Mouse (Mus musculus): ENCODE results near the gene Jchain. TPM values are rescaled to one million over a fixed set of nuclear protein-coding genes. Genes with fewer than 3 reads are reported as not detected.
"Not testable (repeated sequence)": the region's sequence is repeated elsewhere in the genome, so short reads cannot be mapped to it uniquely, and the experiment has no call there.

The Jchain gene
- polyA plus RNA-seq, 1 experiment from 2014 or later, result 0.20 TPM

DNA sequence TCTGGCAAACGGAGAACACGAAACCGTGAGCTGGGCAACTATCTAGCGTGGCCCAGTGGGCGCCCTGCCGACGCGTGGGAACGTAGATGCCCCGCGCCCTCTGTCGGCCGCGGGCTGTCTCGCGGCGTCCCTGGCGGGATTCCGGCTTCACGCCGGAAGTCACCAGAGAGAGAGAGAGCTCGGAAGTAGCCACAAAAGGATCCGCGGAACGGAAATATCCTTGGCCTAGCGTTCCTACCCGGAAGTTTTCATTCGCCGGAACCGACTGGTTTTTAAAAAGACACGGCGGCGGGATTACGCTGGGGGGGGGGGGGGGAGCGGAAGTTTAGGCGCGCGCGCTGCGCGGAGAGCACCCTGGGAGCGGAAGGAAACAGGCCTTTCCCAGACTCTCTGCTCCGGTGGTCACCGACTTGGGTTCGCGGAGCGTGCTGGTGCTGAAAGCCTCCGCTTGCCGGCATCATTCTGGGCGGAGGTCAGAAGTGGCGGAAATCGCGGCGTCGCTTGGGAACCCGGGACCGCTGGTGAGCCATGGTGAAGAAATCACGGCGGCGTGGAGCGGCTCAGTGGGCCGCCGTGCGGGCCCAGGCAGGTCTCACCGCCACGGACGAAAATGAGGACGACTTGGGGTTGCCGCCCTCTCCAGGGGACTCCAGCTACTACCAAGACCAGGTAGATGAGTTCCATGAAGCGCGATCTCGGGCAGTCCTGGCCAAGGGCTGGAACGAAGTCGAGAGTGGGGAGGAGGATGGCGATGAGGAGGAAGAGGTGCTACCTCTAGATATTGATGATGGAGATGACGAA, 26.6 kb upstream of the Jchain start, which contains the start of gene Utp3:
TSS of gene Utp3 (plus strand) at position 377 of the 801 bp plus-strand sequence.
- no peaks in the 10 kb centered on the region for H3K27me3 ChIP-seq (replicated peaks)
- WGBS, result under 1% methylated on average over 76 of the region's 76 CpGs
- peak within 1 kb of the TSS; percentile 79 for H3K4me3 ChIP-seq (replicated peaks)
- peak within 1 kb of the TSS; percentile 92 for H3K27ac ChIP-seq
- peak; percentile 97 for ATAC-seq
- no peaks in the 10 kb centered on the region for H3K9me3 ChIP-seq
- peaks cover 15% of the 10 kb centered on the region for H3K4me1 ChIP-seq (replicated peaks)
- H3K4me2 ChIP-seq (replicated peaks), result peak within 1 kb of the TSS; percentile 82
- peak within 1 kb of the TSS; percentile 81 for H3K9ac ChIP-seq
- no peaks in the 10 kb centered on the region for H3K36me3 ChIP-seq

DNA sequence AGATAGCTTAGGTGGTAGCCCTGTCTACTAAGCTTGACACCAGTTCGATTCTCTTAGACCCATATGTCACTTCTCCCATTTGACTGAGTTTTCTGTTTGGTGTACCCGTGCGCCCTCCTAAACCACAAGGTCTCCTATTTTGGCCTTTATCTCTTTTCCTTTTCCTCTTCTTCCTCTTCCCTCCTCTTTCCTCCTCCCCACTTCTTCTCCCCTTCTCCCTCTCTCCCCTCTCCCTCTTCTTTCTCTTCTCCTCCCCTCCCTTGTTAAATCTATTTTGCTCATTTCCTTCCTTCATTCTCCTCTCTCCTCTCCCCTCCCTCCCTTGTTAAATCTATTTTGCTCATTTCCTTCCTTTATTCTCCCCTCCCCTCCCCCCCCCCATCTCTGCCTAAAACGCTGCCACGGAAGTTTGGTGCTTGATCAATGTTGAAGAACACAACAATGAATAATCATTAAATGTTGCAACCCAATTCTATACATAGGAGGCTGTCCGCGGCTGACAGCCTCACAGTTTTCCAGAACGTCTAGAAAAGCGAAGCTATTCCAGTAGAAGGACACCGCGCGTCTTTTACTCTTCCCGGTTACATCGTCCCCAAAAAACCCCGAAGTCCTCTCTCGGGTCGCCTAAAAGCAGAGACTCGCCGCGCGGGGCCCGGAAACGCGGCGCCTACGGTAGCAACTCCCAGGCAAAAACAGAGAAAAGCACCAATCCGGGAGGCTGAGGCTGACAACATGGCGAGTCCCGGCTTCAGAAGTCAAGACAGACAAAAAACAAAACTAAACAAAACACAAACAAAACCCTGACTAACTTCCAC, 25.8 kb upstream of the Jchain start:
- Histone ChIP-seq H3K9me3 (no peaks in the 10 kb centered on the region), H3K4me1 (replicated peaks) (peaks cover 15% of the 10 kb centered on the region), H3K27ac (peak overlapping the region; percentile 92), H3K27me3 (replicated peaks) (no peaks in the 10 kb centered on the region), H3K4me3 (replicated peaks) (peak overlapping the region; percentile 79), H3K9ac (peak overlapping the region; percentile 59), H3K4me2 (replicated peaks) (peak overlapping the region; percentile 66), H3K36me3 (no peaks in the 10 kb centered on the region)
- peak; percentile 81 for ATAC-seq
- WGBS, result 9% methylated on average over 29 of the region's 29 CpGs

DNA sequence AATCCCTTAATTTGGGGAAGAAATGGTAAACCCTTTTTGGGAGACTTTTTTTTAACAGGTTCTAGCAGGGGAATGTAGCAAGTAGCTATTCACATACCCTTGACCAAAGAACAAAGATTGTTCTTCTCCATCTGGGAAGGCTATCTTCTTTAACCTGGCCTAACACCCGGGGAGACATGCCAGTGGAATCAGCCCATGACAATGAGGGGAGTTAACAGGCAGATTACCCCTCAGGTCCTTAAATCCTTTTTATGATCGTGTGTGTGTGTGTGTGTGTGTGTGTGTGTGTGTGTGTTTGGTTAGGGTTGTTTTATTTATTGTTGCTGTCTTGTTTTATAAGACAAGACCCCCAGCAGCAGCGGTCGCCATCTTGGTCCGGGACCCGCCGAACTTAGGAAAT, 17.8 kb upstream of the Jchain start:
- no peak overlapping the region for H3K27ac ChIP-seq
- H3K9me3 ChIP-seq, result no peaks in the 10 kb centered on the region
- 81% methylated on average over 7 of the region's 7 CpGs for WGBS
- no peak for ATAC-seq
- no peak overlapping the region for H3K4me3 ChIP-seq (replicated peaks)
- H3K27me3 ChIP-seq (replicated peaks), result no peaks in the 10 kb centered on the region
- H3K4me1 ChIP-seq (replicated peaks), result no peaks in the 10 kb centered on the region
- no peak overlapping the region for H3K4me2 ChIP-seq (replicated peaks)
- no peak overlapping the region for H3K9ac ChIP-seq
- H3K36me3 ChIP-seq, result no peaks in the 10 kb centered on the region

DNA sequence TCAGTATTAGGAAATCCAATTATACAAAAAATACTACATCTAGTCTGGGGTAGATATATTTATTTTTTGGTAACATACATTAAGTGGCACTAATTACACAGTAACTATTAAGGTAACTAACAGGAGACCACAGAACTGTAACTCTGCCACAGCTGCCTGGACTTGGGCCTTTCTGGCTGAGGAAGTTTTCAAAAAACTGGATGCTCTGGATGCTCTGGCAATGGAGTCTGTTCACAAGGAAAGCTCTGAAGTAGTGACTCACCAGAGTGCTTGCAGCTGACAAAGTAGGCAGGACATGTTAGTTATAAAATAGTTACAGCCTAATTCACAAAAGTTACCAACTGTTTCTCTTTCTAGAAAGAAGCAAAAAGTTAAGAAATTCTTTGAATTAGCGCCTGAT, 16.7 kb upstream of the Jchain start:
- H3K36me3 ChIP-seq; H3K9me3 ChIP-seq; H3K4me2 ChIP-seq (replicated peaks); H3K4me3 ChIP-seq (replicated peaks); H3K27me3 ChIP-seq (replicated peaks); H3K9ac ChIP-seq; ATAC-seq; H3K27ac ChIP-seq; H3K4me1 ChIP-seq (replicated peaks): not testable (repeated sequence)
- WGBS, result 84% methylated on average over 1 of the region's 1 CpGs

DNA sequence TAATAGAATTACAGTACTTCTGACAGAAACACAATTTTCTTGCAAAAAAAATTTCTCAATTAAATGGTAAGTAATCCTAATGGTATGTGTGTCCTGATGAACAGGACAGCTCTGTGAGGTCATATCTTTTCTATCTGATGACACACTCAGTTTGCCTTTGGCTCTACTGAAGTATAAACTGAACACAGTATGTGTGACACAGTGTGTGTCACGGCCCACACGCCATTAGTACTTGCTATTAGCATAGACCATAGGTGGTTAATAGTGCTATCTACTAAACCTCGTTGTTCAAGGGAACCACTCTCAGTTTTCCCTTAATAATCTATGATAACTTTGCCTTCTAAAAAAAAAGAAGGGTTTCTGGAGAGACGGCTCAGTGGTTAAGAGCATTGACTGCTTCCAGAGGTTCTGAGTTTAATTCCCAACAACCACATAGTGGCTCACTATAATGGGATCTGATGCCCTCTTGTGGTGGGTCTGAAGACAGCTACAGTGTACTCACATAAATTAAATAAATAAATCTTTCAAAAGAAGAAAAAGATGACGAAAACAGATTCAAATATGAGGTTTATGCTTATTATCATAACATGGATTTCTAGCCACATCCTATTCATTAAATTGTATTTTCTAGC, 15.1 kb upstream of the Jchain start:
- no peaks in the 10 kb centered on the region for H3K9me3 ChIP-seq
- H3K4me3 ChIP-seq (replicated peaks), result no peak overlapping the region
- H3K4me1 ChIP-seq (replicated peaks), result no peaks in the 10 kb centered on the region
- 65% methylated on average over 5 of the region's 5 CpGs for WGBS
- no peaks in the 10 kb centered on the region for H3K27me3 ChIP-seq (replicated peaks)
- H3K4me2 ChIP-seq (replicated peaks), result no peak overlapping the region
- 0 out of 2 replicates have a peak, but pooled peaks have one; percentile 53 for ATAC-seq
- H3K27ac ChIP-seq, result no peak overlapping the region
- no peak overlapping the region for H3K9ac ChIP-seq
- H3K36me3 ChIP-seq, result no peaks in the 10 kb centered on the region

DNA sequence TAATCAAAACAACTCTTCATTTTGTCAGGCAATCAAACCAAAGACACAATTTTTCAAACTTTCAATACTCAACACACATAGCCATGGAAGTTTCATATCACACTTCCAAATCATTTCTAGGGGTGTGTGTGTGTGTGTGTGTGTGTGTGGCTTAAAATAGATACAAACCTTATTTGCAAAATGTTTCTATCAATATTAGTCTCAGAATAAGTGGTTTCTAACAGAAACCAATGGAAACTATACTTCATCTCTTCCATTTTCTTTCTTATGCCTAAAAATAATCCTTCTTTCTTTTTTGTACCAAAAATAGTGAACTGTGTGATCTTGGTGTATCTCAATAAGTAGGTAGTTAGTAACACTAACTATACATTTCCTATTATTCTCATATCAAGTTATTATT, 13.2 kb upstream of the Jchain start:
- H3K9ac ChIP-seq, result no peak overlapping the region
- no peaks in the 10 kb centered on the region for H3K4me1 ChIP-seq (replicated peaks)
- H3K27ac ChIP-seq, result no peak overlapping the region
- no peak overlapping the region for H3K4me3 ChIP-seq (replicated peaks)
- no peaks in the 10 kb centered on the region for H3K36me3 ChIP-seq
- no peak for ATAC-seq
- no peak overlapping the region for H3K4me2 ChIP-seq (replicated peaks)
- H3K27me3 ChIP-seq (replicated peaks), result no peaks in the 10 kb centered on the region
- no peaks in the 10 kb centered on the region for H3K9me3 ChIP-seq

DNA sequence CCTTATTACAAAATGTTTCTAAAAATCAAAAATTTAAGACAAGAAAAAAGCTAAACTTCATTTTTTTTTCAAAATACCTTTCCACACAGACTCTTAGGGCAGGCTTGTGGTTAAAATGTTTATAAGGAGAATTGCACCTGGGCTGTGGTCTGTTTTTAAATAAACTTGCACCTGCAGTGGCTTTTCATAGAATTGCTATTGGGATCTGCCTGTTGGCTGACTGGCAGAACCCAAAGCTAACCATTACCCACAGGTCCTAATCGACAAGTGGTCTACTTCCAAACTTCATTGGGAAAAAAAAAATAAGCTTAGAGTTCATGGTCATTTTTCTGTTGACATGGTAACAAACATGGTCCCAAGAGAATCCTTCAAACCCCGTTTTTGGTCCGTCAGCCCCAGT, 7.0 kb upstream of the Jchain start:
- H3K4me2 ChIP-seq (replicated peaks), result no peak overlapping the region
- H3K27me3 ChIP-seq (replicated peaks), result no peaks in the 10 kb centered on the region
- WGBS, result 70% methylated on average over 3 of the region's 3 CpGs
- H3K9me3 ChIP-seq, result no peaks in the 10 kb centered on the region
- no peaks in the 10 kb centered on the region for H3K4me1 ChIP-seq (replicated peaks)
- H3K4me3 ChIP-seq (replicated peaks), result no peak overlapping the region
- H3K36me3 ChIP-seq, result no peaks in the 10 kb centered on the region
- H3K9ac ChIP-seq, result no peak overlapping the region
- no peak overlapping the region for H3K27ac ChIP-seq
- no peak for ATAC-seq

DNA sequence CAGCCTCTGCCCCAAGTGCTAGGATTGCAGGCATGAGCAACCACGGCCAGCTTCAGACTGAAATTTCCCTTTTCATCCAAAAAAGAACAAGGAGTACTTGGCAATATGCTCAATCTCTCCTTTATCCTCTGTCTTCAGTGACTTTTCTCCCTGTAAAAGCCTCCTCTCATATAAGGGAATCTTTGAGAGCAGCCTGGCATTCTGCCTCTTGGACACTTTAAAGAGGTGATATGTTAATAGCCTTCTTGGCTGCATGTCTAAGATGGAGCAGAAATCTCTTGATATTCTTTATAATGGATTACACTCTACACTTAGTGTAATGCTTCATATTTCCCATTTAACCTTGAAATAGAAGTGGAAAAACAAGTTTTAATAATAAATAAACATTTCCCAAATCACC, 3.2 kb upstream of the Jchain start:
- Histone ChIP-seq H3K9ac (no peak overlapping the region), H3K36me3 (no peaks in the 10 kb centered on the region), H3K9me3 (no peaks in the 10 kb centered on the region), H3K27me3 (replicated peaks) (no peaks in the 10 kb centered on the region), H3K4me1 (replicated peaks) (no peaks in the 10 kb centered on the region), H3K4me2 (replicated peaks) (no peak overlapping the region), H3K4me3 (replicated peaks) (no peak overlapping the region), H3K27ac (no peak overlapping the region)
- WGBS, result 60% methylated on average over 1 of the region's 1 CpGs
- no peak for ATAC-seq

DNA sequence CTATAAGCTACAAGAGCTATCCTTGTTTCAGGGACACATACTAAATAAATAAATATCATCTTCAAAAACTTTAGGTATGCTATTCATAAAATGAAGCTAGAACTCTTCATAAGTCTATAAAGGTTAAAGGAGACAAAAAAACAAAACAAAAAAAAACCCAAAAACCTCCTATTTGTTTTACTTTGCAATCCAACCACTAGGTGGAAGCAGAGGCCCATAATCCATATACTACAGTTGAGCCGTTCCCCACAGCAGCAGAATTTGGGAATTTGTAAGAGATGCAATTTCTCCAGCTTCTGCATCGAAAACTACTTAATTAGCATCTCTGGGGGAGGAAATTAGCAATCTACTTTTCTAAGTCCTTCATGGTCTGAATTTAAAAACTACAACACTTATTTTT, 8.5 kb downstream of the Jchain start:
- Histone ChIP-seq H3K27me3 (replicated peaks) (no peaks in the 10 kb centered on the region), H3K9ac (no peak overlapping the region), H3K4me2 (replicated peaks) (no peak overlapping the region), H3K4me1 (replicated peaks) (no peaks in the 10 kb centered on the region), H3K4me3 (replicated peaks) (no peak overlapping the region), H3K9me3 (no peaks in the 10 kb centered on the region), H3K36me3 (no peaks in the 10 kb centered on the region), H3K27ac (no peak overlapping the region)
- 9% methylated on average over 2 of the region's 2 CpGs for WGBS
- ATAC-seq, result no peak

DNA sequence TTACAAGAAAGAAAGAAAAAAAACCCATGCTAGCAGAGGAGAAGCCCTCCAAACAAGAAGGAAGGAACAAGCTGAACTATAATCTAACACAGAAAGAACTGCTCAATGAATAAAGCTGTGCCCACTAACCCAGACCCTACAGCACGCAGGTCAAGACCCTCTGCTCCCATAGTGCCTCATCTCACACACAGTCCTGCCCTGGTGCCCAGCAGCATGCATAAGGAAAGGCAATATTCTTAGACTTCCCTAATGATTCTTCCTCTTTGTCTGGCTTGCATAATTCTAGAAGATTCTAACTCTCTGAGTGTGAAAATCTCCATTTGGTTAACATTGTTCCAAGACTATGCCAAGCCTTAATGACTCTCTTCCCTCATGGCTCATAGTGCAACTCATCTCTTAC, 18.7 kb downstream of the Jchain start:
- no peak for ATAC-seq
- Histone ChIP-seq H3K4me3 (replicated peaks) (no peak overlapping the region), H3K4me1 (replicated peaks) (no peaks in the 10 kb centered on the region), H3K9me3 (no peaks in the 10 kb centered on the region), H3K4me2 (replicated peaks) (no peak overlapping the region), H3K36me3 (no peaks in the 10 kb centered on the region), H3K9ac (no peak overlapping the region), H3K27me3 (replicated peaks) (no peaks in the 10 kb centered on the region), H3K27ac (no peak overlapping the region)
- WGBS, result 83% methylated on average over 1 of the region's 1 CpGs

DNA sequence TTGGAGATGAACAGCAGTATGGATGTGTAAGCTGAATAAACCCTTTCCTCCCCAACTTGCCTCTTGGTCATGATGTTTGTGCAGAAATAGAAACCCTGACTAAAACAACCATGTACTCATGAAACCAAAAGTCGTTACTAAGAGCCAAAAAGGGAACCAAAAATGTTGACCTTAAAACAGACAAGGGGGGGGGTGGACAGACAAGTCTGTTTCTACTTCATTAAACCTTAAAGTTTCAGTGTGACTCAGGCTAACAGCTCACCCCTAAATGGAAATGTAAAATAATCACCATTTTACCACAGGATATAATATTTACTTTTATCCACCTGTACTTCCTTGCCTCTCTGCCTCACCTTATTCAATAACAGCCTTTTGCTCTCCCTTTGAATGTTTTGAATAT, 19.1 kb downstream of the Jchain start:
- WGBS, result 67% methylated on average over 1 of the region's 1 CpGs

DNA sequence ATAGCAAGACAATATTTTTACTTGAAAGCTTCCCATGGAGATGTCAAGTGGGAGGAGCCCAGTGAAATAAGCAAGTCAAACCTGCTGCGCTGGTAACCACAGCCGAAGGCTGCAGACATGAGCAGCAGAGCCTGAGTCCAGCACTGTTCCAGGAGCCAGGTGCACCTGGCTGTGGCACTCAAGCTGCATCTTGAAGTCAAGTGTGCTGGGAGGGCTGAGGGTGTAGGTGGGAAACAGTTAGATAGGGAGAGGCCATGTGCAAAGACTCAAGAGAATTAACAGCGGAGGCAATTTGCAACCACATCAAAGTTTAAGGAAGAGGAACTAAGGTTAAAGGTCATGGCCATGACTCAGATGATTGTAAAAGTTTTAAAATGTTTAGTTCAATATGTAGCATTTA, 27.9 kb downstream of the Jchain start:
- 80% methylated on average over 3 of the region's 3 CpGs for WGBS
- Histone ChIP-seq H3K9me3 (no peaks in the 10 kb centered on the region), H3K27me3 (replicated peaks) (no peaks in the 10 kb centered on the region), H3K9ac (no peak overlapping the region), H3K4me3 (replicated peaks) (no peak overlapping the region), H3K27ac (no peak overlapping the region), H3K4me2 (replicated peaks) (no peak overlapping the region), H3K36me3 (no peaks in the 10 kb centered on the region), H3K4me1 (replicated peaks) (no peaks in the 10 kb centered on the region)
- peak; percentile 45; the same call in 1 of the 2 replicates for ATAC-seq

More for the DNA sequence above, 19.1 kb downstream of the Jchain start:
- Histone ChIP-seq H3K27ac (no peak overlapping the region), H3K9me3 (no peaks in the 10 kb centered on the region), H3K27me3 (replicated peaks) (no peaks in the 10 kb centered on the region), H3K36me3 (no peaks in the 10 kb centered on the region), H3K4me1 (replicated peaks) (no peaks in the 10 kb centered on the region), H3K4me2 (replicated peaks) (no peak overlapping the region), H3K9ac (no peak overlapping the region), H3K4me3 (replicated peaks) (no peak overlapping the region)
- no peak for ATAC-seq

All from intestine, embryonic 15.5 days (tissue).